Mouse (Mus musculus): ENCODE measurements around the gene Cenps. TPM values are rescaled to one million over a fixed set of nuclear protein-coding genes. Genes with fewer than 3 reads are reported as not detected.
"Not testable (repeated sequence)": the region's sequence is repeated elsewhere in the genome, so short reads cannot be mapped to it uniquely, and the experiment has no call there.

Cenps gene
- polyA plus RNA-seq, 1 experiment from 2014 or later = 21.9 TPM

- peaks cover 4% of the 10 kb centered on the region; the same call in 1 of the 2 replicates for H3K36me3 ChIP-seq
- 70% methylated on average over 7 of the region's 7 CpGs for WGBS
These were observed 33.0 kb upstream of the Cenps start for GRCm38 (mm10) chr4:149170394-149170931.

GRCm38 (mm10) chr4:149169926-149170325 lies 32.5 kb upstream of the Cenps start:
- not testable (repeated sequence) for H3K36me3 ChIP-seq; H3K9ac ChIP-seq (replicated peaks); H3K4me3 ChIP-seq; H3K27ac ChIP-seq (replicated peaks); H3K9me3 ChIP-seq; H3K4me2 ChIP-seq (replicated peaks); ATAC-seq (replicated peaks); H3K27me3 ChIP-seq
- WGBS = 73% methylated on average over 8 of the region's 8 CpGs
- H3K4me1 ChIP-seq = peaks cover 30% of the 10 kb centered on the region

More at GRCm38 (mm10) chr4:149170394-149170931, 33.0 kb upstream of the Cenps start:
- Histone ChIP-seq H3K9me3 (no peaks in the 10 kb centered on the region), H3K4me3 (no peak overlapping the region), H3K4me1 (peaks cover 25% of the 10 kb centered on the region), H3K9ac (replicated peaks) (no peak overlapping the region), H3K27me3 (no peaks in the 10 kb centered on the region), H3K4me2 (replicated peaks) (no peak overlapping the region), H3K27ac (replicated peaks) (no peak overlapping the region)
- ATAC-seq (replicated peaks) = no peak

- no peak overlapping the region for H3K4me2 ChIP-seq (replicated peaks)
- no peaks in the 10 kb centered on the region for H3K27me3 ChIP-seq
- no peak for ATAC-seq (replicated peaks)
- no peak overlapping the region for H3K27ac ChIP-seq (replicated peaks)
- H3K9ac ChIP-seq (replicated peaks) = no peak overlapping the region
- H3K9me3 ChIP-seq = no peaks in the 10 kb centered on the region
- H3K4me3 ChIP-seq = no peak overlapping the region
- H3K36me3 ChIP-seq = 0 out of 2 replicates have a peak, but pooled peaks cover under 1% of the 10 kb centered on the region
- H3K4me1 ChIP-seq = peaks cover 29% of the 10 kb centered on the region
- WGBS = 73% methylated on average over 2 of the region's 2 CpGs
These were observed 30.6 kb upstream of the Cenps start for GRCm38 (mm10) chr4:149168016-149168415.

GRCm38 (mm10) chr4:149166957-149167611 lies 29.7 kb upstream of the Cenps start:
- 3% methylated on average over 27 of the region's 27 CpGs for WGBS
- Histone ChIP-seq H3K4me1 (peaks cover 19% of the 10 kb centered on the region), H3K9ac (replicated peaks) (peak overlapping the region; percentile 47), H3K36me3 (peaks cover 7% of the 10 kb centered on the region; the same call in 1 of the 2 replicates), H3K9me3 (no peaks in the 10 kb centered on the region), H3K4me3 (peak overlapping the region; percentile 93), H3K4me2 (replicated peaks) (peak overlapping the region; percentile 98), H3K27ac (replicated peaks) (peak overlapping the region; percentile 66), H3K27me3 (no peaks in the 10 kb centered on the region)
- ATAC-seq (replicated peaks) = peak; percentile 66

GRCm38 (mm10) chr4:149166215-149166946 lies 29.0 kb upstream of the Cenps start, which contains the start of gene Pgd:
TSS of gene Pgd (minus strand) at chr4:149166771.
- peak; percentile 100 for ATAC-seq (replicated peaks)

GRCm38 (mm10) chr4:149164150-149164549 lies 26.7 kb upstream of the Cenps start:
- no peak overlapping the region for H3K4me2 ChIP-seq (replicated peaks)
- ATAC-seq (replicated peaks) = no peak
- H3K4me3 ChIP-seq = no peak overlapping the region
- H3K4me1 ChIP-seq = peaks cover 19% of the 10 kb centered on the region
- no peak overlapping the region for H3K27ac ChIP-seq (replicated peaks)
- peaks cover 25% of the 10 kb centered on the region for H3K36me3 ChIP-seq
- no peaks in the 10 kb centered on the region for H3K27me3 ChIP-seq
- H3K9me3 ChIP-seq = no peaks in the 10 kb centered on the region
- WGBS = 75% methylated on average over 5 of the region's 5 CpGs
- no peak overlapping the region for H3K9ac ChIP-seq (replicated peaks)

More at GRCm38 (mm10) chr4:149166215-149166946, 29.0 kb upstream of the Cenps start, which contains the start of gene Pgd:
- Histone ChIP-seq H3K36me3 (peaks cover 10% of the 10 kb centered on the region), H3K9me3 (no peaks in the 10 kb centered on the region), H3K4me1 (peaks cover 19% of the 10 kb centered on the region), H3K4me2 (replicated peaks) (peak within 1 kb of the TSS; percentile 98), H3K9ac (replicated peaks) (peak within 1 kb of the TSS; percentile 84), H3K27me3 (no peaks in the 10 kb centered on the region), H3K4me3 (peak within 1 kb of the TSS; percentile 93), H3K27ac (replicated peaks) (peak within 1 kb of the TSS; percentile 66)
- WGBS = under 1% methylated on average over 59 of the region's 59 CpGs

GRCm38 (mm10) chr4:149163196-149163595 lies 25.8 kb upstream of the Cenps start:
- no peak overlapping the region for H3K9ac ChIP-seq (replicated peaks)
- no peaks in the 10 kb centered on the region for H3K9me3 ChIP-seq
- peaks cover 19% of the 10 kb centered on the region for H3K4me1 ChIP-seq
- no peaks in the 10 kb centered on the region for H3K27me3 ChIP-seq
- no peak overlapping the region for H3K27ac ChIP-seq (replicated peaks)
- no peak for ATAC-seq (replicated peaks)
- peaks cover 31% of the 10 kb centered on the region for H3K36me3 ChIP-seq
- no peak overlapping the region for H3K4me3 ChIP-seq
- H3K4me2 ChIP-seq (replicated peaks) = no peak overlapping the region
- WGBS = 35% methylated on average over 1 of the region's 1 CpGs

GRCm38 (mm10) chr4:149161166-149161565 lies 23.7 kb upstream of the Cenps start:
- H3K9me3 ChIP-seq = no peaks in the 10 kb centered on the region
- peaks cover 14% of the 10 kb centered on the region for H3K4me1 ChIP-seq
- H3K4me2 ChIP-seq (replicated peaks) = no peak overlapping the region
- H3K9ac ChIP-seq (replicated peaks) = no peak overlapping the region
- 95% methylated on average over 6 of the region's 6 CpGs for WGBS
- H3K4me3 ChIP-seq = no peak overlapping the region
- H3K27ac ChIP-seq (replicated peaks) = no peak overlapping the region
- peaks cover 48% of the 10 kb centered on the region for H3K36me3 ChIP-seq
- H3K27me3 ChIP-seq = no peaks in the 10 kb centered on the region
- no peak for ATAC-seq (replicated peaks)

- ATAC-seq (replicated peaks) = no peak
- Histone ChIP-seq H3K36me3 (peaks cover 60% of the 10 kb centered on the region), H3K4me1 (0 out of 2 replicates have a peak, but pooled peaks cover 1% of the 10 kb centered on the region), H3K4me3 (no peak overlapping the region), H3K9ac (replicated peaks) (no peak overlapping the region), H3K4me2 (replicated peaks) (no peak overlapping the region), H3K27me3 (no peaks in the 10 kb centered on the region), H3K27ac (replicated peaks) (no peak overlapping the region), H3K9me3 (no peaks in the 10 kb centered on the region)
- 89% methylated on average over 13 of the region's 13 CpGs for WGBS
These were observed 22.5 kb upstream of the Cenps start for GRCm38 (mm10) chr4:149159891-149160290.

- H3K27ac ChIP-seq (replicated peaks) = no peak overlapping the region
- H3K4me1 ChIP-seq = no peaks in the 10 kb centered on the region
- no peak overlapping the region for H3K4me3 ChIP-seq
- H3K4me2 ChIP-seq (replicated peaks) = no peak overlapping the region
- no peaks in the 10 kb centered on the region for H3K27me3 ChIP-seq
- no peaks in the 10 kb centered on the region for H3K9me3 ChIP-seq
- H3K36me3 ChIP-seq = peaks cover 67% of the 10 kb centered on the region
- ATAC-seq (replicated peaks) = no peak
- WGBS = 92% methylated on average over 2 of the region's 2 CpGs
- no peak overlapping the region for H3K9ac ChIP-seq (replicated peaks)
These were observed 21.8 kb upstream of the Cenps start for GRCm38 (mm10) chr4:149159203-149159602.

- Histone ChIP-seq H3K9ac (replicated peaks) (no peak overlapping the region), H3K4me1 (no peaks in the 10 kb centered on the region), H3K4me2 (replicated peaks) (no peak overlapping the region), H3K27ac (replicated peaks) (no peak overlapping the region), H3K9me3 (no peaks in the 10 kb centered on the region), H3K36me3 (peaks cover 79% of the 10 kb centered on the region), H3K4me3 (no peak overlapping the region), H3K27me3 (no peaks in the 10 kb centered on the region)
- WGBS = 90% methylated on average over 8 of the region's 8 CpGs
- no peak for ATAC-seq (replicated peaks)
These were observed 20.1 kb upstream of the Cenps start for GRCm38 (mm10) chr4:149157415-149157973.

- ATAC-seq (replicated peaks) = no peak
- no peaks in the 10 kb centered on the region for H3K27me3 ChIP-seq
These were observed 18.3 kb upstream of the Cenps start for GRCm38 (mm10) chr4:149155711-149156110.

More at GRCm38 (mm10) chr4:149155711-149156110, 18.3 kb upstream of the Cenps start:
- Histone ChIP-seq H3K9me3 (no peaks in the 10 kb centered on the region), H3K4me3 (no peak overlapping the region), H3K36me3 (peaks cover 85% of the 10 kb centered on the region), H3K4me2 (replicated peaks) (no peak overlapping the region), H3K4me1 (no peaks in the 10 kb centered on the region), H3K9ac (replicated peaks) (no peak overlapping the region), H3K27ac (replicated peaks) (no peak overlapping the region)
- WGBS = 90% methylated on average over 6 of the region's 6 CpGs
